Mouse (Mus musculus) frontal cortex, adult (tissue): ENCODE measurements around the gene Fam120a.

Experiments used
- ATAC-seq: cut with Nextera tagmentation; 2 replicates; pipeline ENCODE4 v1.9.2; 2017; ENCODE audit warnings: mild to moderate bottlenecking, moderate library complexity, mixed read lengths; ENCODE audit not compliant: low TSS enrichment

Fam120a gene

DNA sequence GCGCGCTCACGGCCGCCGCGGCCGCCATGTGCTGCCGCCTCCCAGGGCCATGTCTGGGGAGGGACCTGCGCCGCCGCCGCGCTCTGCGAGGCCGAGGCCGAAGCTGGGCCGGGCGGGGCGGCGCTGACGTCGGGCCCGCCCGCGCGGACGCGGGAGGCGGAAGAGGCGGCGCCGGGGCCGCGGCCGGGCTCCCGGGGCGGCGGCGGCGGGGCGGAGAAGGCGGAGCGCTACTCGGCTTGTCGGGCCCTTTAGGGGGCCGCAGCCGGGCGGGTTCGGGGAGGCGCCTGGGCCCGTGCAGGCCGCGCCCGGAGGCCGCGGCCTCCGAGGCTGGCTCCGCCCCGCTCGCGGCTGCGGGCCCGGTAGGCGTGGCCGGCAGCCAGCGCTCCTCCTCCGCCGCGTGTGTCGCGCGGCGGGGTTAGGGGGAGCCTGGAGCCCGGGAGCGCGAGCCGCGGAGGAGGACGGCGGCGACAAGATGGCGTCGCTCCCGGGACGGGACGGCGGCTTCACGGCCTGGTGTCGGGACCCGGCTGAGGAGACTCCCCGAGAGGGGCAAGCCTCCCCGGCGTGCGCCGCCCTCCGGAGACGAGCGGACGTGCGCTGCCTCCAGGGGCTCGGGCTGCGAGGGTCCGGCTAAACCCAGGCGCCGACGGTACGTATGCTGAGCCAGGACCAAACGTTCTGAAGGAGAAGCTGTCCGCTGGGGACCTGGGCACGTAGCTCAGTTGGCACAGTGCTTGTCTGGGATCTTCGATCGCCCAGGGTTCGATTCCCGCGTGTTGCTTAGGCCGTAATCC, at the start of gene Fam120a:
TSS of gene Fam120a (minus strand) at position 62 of the 794 bp plus-strand sequence.
- ATAC-seq, result peak; percentile 72

DNA sequence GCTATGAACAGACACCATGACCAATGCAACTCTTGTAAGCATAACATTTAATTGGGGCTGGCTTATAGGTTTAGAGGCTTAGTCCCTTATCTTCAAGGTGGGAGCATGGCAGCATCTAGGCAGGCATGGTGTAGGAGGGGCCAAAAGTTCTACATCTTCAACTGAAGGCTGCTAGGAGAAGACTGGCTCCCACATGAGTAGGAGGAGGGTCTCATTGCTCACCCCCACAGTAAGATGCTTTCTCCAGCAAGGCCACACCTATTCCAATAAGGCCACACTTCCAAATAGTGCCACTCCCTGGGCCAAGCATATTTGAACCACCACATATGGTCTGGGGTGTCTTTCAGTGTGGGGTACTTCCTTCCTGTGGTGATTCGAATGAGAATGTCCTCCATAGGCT, 49.6 kb upstream of the Fam120a start:
- no peak for ATAC-seq

DNA sequence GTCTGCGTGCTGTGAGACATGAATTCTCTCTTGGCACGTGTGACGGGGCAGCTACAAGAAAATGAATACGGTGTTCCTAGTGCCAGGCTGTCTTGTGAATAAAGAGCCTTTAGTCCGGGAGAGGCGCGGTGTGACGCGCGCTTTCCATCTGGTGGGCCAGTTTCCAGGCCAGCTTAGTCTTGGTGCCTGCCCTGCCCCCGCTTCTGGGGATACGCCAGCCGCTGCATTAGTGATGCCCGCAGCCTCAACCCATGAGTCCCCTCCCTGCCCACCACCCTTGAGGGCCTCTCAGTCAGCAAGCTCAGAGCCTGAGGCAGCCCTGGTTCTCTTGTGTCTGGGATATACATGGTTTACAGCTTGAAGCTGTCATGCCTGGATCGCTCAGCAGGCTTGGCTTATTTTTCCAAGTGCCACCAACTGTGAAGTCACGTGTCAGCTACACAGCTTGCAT, 48.5 kb upstream of the Fam120a start:
- ATAC-seq, result peak; percentile 93

DNA sequence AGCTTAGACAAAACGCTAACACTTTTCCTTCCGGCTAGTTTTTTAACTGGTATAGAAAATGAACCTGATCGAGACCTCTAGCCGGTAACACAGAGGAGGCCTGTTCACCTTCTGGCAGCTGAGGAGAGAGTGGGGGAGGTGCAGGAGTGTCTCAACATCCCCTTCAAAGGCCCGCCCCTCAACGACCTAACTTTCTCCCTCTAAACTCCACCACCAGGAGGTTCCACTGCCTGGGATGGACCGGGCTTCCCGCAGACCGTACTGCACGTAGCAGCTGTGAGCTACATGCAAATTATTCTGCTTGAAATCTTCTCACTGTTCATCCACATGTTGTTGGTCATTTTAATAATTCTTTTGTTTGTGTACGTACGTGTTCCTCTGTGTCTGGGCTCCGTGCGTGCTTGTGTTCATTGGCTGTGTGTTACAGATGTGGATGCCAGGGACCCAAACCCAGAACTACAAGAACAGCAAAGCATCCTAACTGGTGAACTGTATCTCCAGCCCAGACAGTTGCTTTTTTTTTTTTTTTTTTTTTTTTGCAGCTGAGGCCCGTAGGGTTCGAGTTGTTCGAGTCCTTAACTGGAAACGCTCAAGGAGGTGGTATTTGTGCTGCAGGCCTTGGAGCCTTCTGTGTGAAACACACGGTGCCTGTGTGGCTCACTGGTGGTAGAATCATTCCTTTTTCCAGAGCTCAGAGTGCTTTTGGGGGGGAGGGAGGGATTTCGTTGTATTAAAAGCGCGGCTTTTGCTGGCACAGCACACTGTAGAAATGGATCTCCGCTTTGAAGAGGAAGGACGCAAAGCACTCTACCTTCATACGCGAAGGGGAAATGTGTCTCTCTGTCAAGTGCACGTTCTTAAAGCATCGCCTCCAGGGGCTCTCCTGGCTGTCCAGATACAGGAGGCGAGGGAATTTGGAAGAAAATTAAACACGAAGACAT, 47.8 kb upstream of the Fam120a start:
- ATAC-seq, result peak; percentile 7; the same call in 1 of the 2 replicates

DNA sequence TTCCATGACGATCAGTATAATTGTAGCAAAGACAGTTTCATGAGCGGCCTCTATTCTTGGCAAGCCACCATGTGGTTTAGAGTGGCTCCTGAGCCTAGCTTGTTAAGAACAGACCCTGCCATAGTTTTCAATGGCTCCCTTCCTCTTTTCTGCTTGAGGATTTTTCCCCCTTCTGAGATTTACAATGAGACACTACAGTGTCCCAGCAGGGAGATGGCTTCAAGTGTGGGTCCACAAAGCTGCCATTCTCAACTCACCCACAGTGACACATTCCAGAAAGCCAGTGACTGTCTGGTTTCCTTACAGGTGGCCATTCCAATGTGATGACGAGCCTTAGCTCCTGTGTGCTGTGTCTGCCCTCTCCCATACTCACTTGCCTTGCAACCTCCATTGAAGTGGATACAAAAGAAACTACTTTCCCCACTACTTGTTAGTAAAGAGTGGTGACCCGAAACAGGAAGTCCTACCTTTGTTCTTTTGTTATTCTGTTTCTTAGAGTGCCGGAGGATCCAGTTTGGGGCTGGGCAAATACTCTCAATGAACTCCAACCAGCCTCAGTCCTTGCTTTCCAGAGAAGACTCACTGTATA, 45.5 kb upstream of the Fam120a start:
- no peak for ATAC-seq

DNA sequence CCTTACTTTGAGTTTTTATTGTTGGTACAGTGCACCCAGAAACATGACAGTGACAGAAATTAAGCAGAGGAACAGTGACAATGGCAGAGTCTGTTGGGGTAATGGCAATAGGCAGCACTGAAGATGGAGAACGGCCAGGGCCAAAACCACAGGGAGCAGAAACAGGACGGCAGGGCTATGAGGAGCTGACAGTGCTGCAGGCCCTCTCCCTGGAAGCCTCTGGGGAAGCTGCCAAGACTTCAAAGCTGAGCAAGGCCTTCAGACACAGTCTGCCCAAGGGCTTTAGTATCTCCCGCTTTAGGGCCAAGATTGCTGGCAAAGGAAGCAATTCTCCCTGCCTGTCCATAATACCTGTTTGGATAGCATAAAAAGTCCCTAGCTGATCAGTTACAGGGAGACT, 33.9 kb upstream of the Fam120a start:
- ATAC-seq, result no peak

DNA sequence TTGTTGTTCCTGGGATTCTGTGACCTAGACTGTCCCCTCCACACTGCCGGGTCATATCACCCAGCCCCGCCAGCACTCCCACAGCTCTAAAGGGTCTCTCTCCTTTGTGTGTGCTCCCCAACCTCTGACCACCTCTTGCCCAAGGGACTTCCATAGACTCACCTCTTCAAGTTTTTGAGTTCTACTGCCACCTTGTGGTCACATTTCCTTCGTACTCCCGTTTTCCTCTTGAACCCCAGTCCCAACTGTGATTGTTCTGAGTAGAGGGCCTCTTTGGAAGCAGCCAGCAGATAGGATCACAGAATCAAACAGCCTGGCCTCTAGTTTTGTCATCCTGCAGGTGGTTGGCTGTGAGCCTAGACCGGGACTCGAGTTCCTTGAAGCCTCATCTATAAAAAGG, 30.8 kb upstream of the Fam120a start:
- ATAC-seq, result peak; percentile 78

DNA sequence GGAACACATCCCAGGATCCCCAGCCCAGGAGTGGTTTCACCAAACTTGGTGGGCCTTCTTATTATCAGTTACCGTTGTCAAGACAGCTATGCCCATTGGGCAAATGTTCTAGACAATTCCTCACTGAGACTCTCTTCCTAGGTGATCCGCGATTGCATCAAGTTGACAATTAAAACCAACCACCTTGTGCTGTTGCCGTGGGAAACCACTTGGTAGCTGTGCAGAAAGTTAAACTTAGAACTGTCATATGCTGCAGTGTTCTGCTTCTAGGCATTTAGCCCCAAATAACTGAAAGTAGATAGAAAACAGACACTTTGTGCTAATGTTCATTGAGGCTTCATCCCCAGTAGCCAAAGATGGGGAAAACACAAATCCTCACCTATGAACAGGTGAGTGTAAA, 28.9 kb upstream of the Fam120a start:
- ATAC-seq, result peak; percentile 58

DNA sequence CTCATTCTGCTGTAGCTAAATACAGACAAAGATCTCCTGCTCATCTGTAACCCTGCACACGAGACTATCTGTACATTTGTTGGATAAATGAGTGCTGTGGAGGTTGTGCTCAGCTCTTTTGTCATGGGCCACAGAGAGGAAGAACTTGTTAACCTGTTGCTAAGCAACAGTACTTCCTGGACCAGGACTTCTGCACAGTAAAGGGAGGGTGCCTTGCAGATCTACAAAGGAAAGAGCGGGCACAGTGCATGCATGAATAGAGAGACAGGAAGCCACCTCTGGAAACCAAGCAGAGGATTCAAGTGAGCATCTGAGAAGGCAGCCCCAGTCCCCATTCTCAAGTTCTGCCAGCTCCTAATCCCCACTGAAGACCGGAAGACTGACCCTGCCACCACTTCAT, 27.1 kb upstream of the Fam120a start:
- no peak for ATAC-seq

DNA sequence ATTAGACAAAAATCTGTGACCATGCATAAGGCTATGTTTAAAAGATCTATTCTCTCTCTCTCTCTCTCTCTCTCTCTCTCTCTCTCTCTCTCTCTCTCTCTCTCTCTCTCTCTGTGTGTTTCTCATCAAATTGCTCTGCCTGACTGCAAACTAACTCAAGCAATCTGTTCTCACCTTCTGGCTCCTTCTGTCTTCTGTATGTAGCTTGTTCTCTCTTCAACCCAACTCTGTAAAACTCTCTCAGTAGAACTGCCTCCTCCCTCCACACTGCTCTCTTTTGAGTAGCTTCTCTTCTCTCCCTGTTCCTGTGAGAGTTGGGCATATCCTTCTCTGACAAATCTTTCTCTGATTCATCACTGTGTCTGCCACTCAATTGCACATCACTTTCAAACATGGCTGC, 25.1 kb upstream of the Fam120a start:
- ATAC-seq, result peak; percentile 84

DNA sequence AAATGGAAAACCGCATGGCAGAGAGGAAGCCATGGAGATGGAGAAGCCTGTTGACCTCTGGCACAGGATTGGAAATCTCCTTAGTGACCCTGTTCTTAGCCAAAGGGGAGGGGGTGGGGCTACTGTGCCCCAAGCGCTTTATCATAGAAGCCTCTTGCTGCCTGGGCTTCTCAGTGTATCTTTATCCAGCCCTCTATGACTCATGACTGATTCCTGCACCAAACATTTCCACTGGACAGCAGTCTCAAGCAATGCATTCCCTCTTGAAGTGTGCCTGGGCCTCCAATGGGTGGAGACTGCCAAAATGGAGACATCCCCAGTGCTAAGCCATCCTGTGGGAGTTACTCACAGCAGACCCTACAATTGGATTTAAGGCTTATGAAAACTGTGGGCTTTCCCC, 22.3 kb upstream of the Fam120a start:
- no peak for ATAC-seq

DNA sequence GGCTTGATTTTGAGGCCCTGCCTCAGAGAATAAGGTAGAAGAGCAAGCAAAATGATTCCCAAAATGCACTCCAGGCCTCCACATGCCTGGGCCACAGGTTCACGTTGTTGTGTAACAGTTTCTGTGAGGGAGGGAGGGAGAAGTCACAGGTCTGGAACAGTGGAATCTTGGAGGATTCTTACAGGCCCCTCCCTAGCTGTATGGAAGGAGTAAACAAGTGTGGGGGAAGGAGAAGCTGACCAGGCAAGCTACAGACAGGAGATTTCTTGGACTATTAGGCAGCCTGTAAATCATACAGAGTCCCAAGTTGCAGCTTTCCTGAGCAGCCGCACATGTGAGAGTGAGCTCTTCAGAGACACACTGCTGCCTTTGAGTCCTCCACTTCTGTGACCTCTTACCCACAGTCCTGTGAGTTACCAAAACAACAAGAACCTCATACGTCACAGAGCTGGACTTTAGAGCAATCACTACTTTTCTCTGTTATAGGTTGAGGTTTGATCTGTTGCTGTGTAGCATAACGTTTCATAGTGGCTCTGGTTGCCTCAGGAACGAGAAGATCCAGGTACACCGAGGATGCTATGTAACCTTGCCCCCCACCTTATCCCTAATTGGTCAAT, 14.8 kb upstream of the Fam120a start:
- ATAC-seq, result no peak

DNA sequence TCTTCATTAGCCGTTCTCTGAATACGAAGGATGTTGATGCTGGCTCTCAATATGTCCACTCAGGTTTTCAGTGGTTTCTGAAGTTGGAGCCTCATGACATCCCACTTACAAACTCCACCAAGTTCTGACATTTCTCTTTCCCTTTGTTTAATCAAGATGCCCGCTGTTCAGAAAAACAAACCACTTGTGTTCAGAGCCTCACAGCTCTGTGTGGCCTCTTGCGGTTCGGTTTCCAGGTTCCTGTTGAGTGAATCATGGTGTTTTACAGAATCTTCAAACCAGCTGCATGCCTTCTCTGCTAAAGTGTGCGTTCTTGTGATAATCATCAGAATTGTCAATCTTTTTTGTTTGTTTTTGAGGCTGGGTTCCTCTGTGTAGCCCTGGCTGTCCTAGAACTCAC, 11.3 kb upstream of the Fam120a start:
- ATAC-seq, result no peak

DNA sequence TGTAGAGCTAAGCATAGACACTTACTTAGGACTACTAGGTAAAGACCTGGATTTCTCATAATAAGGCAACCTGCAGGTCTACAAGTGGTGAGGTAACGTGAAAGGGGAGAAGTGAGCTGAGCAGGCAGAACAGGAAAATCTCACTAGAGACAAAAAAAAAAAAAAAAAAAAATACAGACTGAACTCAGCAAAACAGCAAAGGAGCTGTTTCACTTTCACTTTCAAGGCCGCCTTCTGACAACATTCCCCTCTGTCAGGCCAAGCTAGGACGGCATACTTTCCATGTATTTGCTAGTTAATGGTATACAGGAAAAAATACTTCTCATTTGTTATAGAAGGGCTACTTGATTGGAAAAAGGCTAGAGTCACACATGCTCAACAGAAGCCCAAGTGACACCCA, 10.0 kb upstream of the Fam120a start:
- ATAC-seq, result no peak

DNA sequence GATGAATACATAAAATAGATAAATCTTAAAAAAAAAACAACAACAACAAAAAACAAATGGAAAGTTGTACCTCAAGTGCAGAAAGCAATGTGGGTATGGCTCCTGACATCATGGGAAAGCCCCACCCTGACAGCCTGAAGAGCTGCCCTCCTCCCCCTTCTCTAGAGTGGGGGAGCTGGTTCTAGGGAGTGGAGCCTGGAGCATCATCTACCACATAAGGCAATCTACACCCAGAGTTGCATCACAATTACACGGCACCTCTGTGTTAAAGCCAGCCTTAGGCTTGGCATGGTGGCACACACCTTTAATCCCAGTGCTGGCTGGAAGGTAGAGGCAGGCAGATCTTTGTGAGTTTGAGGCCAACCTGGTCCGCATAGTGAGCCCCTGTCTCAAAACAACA, 6.9 kb upstream of the Fam120a start:
- ATAC-seq, result no peak

DNA sequence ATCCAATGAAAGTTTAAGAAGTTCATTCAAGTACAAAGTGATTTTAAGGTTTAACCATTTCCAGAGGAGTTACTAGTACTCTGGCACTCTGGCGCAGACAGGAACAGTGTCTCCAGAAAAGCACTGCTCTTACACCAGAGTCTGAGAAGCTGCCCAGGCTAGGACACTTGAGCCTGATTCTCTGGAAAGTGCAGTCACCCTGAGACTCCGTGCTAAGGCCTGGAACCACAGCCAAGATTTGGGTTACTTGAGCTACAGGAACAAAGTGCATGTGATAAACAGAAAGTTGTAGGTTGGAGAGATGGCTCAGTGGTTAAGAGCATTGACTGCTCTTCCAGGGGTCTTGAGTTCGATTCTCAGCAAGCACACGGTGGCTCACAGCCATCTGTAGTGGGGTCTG, 6.4 kb upstream of the Fam120a start:
- no peak for ATAC-seq

DNA sequence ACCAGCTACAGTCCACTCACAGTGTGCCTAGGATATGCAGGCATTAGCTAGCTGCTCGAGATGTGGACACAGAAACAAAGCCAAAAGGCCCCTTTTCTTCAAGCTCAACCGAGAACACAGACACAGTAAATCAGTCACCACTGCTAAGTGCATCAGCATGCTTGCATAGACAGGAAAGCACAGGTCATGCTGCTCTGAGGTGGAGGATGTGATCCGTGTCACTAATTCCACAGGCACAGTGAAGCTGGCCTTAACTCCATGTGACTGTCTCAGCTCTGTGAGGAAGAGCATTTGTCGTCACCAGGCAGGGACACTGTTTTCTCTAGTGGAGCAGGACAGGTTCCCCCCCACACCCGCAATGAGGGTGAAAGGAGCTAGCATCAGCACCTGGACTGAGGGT, 5.4 kb upstream of the Fam120a start:
- no peak for ATAC-seq

DNA sequence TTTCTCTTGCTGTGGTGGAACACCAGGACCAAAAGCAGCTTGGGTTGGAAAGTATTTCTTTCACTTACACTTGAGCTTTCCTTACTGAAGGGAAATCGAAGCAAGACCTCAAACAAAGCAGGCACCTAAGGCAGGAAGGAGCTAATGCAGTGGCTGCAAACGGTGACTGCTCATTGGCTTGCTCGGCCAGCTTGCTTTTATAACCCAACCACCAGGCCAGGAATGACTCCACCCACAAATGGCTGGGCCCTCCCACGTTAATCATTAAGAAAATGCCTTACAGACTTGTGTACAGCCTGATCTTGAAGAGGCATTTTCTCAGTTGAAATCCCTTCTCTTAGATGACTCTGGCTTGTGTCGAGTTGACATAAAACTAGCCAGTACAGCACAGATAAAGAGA, 3.2 kb upstream of the Fam120a start:
- no peak for ATAC-seq

DNA sequence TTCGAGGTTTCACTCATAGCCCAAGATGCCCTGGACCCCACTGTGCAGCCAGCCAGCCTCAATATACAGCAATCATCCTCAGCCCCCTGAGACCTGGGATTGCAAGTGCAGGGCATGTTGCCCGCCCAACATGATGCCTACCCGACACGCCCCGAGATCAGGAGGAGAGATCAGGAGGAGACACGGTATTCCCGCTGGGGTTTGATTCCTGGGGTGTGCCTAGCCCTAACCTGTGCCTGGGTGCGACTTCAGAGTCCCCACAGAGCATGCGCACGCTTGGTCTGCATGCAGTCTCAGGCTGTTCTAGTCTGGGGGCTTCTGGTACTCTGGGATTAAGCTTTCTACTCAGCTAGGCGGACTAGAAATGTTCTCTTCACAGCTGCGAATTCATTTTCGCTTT, 2.7 kb upstream of the Fam120a start:
- ATAC-seq, result no peak

DNA sequence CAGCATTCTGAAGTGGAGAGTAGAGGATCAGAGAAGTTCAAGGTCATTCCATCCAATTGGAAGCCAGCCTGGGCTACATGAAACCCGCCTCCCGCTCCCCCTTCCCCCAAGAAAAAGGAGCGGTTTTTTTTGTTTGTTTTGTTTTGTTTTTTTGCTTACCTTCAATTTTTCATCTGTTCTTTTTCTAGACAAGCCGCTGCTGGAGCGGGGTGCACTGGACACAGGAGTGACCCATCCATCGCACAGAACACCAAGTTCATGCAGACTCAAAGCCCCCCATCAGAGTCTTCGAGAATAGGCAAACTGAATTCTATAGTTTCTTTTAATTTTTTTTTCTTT, 902 bp upstream of the Fam120a start:
- ATAC-seq, result no peak

DNA sequence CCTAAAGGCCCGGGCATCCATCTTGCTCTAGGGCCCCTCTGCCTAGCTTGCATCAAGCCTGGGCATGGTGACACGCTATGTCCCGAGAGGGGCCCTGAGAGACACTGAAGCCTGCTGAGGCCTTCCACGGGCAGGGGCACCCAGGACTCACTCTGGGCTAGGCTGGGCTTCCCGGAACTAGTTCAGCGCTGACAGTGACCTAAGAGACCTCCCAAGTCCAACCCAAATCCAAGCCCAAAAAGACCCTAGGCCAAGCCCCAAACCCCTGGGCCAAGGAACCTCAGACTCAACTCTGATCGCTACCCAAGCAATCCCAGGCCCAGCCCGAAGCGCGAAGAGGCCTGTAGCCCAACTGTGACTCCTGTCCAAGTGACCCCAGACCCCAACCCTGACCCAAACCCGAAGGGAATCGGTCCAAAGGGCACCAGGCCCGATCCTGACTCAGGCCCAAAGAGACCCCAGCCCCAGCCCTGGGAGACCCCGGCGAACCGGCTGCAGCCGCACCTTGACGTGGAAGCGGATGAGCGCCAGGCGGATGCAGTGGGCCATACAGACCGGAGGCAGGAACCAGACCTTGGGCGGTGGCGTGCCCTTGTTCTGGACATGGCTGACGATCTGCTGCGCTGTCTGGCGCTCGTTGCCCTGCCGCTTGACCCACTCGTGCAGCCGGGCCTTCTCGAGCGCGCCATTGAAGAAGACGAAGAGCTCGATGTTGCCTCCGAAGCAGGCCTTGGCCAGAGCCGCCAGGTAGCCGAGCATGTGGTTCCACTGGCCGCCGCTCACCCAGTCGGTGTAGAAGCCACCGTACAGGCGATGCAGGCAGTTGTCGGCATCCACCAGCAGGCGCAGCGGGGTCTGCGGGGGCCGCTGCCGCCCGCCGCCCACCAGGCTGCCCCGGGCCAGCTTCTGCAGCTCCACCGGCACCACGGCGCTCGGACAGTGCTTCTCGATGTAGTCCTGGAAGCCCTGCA, 681 bp downstream of the Fam120a start:
- peak; percentile 5; the same call in 1 of the 2 replicates for ATAC-seq
